Mouse (Mus musculus): ENCODE results near the gene Akt3.

DNA sequence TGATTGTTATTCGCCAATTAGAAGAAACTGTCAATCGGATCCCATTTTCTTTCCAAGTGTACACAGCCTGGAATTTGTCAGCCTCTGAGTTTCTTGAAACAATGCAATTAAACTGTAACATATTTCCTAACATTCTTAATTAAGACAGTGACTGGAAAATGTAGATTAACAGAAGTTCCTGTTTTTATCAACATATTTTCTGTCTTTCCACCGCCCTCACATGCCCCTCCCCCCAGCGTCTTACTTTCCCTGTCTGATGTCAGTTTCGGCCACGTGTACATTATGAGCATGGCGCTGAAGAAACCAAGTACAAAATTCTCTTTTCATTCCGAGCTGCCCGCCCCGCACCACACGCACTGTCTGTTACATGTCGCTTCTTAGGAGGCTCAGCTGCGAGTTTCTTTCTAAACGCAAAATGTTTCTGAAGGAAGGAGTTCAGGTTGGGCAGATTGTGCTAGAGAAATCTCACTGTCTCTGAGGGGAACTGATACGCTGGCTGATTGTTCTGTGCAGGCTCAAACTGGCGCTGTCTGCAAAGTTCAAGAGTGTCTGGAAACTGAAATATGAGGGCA lies 261.3 kb downstream of the Akt3 start:
- no peak for TF ChIP-seq CTCF (conservative IDR thresholded peaks at IDR 0.05; ENCODE audit: low read length)
- TF ChIP-seq POU5F1 (IDR thresholded peaks at IDR 0.05; ENCODE audit: borderline replicate concordance, low read length), result no peak

Data from E14TG2a.4 (cell line).